Mouse (Mus musculus): ENCODE results near the gene Chic2.

The Chic2 gene

DNA sequence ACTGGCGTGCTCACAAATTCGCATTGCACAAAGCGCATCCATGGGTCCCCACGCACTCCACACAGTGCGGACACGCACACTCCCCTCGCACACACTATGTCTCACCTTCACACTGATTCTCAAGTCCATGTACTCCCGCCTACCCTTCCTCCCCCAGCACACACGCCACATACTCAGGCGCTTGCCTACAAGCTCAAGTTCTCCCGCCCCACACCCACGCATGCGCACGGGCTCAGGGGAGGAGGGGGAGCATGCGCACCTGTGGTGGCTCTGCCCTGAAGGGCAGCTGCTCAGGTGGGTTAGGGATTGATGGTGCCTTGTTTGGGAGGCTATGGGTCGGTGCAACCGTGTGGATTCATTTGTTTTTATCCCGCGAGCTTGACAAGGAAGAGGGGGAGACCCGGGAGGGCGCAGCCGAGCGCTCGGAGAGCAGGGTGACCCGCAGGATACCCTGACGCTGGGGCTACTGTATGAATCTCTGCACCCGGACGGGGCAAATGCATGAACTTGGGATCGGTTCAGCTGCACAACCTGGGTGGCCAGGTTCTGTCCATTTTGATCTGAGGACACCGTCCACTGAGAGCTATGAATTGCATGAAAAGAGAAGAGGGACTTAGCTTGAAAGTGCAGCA lies 22.7 kb upstream of the Chic2 start:
- peak in 1 of 2 experiments; percentile 42 for DNase-seq (ENCODE audit: low spot score in 2 of 2)

DNA sequence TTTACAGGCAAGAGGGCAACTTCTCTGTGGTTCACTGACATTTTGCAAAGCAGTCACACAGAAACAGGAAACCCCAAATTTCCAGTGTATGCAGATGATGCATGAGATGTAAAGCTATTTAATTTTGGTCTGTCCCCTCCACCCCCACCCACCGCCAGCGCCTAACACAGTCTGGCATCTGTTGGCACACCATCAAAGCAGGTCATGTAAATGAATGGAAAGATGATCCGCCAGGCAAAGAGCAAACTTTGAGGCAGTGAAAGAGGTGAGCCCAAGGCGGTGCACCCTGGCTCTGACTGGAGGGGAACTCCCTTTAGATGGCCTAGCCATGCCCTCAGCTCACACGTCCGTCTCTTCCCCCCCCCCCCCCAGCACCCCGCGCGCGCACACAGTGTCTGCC lies 22.1 kb upstream of the Chic2 start:
- no peak for DNase-seq (ENCODE audit: low spot score in 2 of 2)

DNA sequence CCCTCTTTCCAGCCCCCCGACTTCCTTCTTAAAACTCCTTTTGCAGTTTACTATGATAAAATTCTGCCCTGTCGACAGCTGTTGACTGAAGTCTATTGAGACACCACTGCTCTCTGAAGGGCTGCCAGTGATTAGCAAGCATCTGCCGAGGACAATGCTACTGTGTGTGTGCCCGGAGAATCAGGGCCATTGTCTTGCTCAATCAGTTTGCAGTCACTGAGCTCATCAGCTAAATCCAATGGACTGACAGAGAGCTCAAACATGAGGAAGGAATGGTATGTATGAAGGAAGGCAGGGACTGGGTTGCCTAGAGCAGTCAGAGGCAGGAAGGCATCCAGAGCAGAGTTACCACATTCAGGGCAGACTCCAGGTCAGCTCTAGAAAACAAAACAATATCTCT lies 18.6 kb upstream of the Chic2 start:
- no peak for DNase-seq (ENCODE audit: low spot score in 2 of 2)

DNA sequence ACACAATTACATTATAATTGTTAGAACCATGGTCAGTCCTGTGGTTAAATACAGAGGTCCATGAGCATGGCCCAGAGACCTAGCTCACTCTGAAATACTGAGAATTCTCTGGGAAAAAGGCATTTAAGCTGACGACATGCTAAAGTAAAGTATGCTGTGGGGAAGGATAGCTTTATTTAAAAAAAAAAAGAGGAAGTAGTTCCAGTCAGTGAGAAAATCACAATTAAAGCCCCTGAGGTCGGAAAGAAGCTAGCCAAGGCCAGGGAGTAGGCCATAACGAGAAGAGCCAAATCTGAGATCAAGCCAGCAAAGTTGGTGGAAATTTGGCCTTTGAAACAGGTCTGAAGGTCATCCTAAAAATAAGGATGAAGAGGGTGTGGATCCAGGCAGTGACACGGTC lies 6.5 kb upstream of the Chic2 start:
- DNase-seq (ENCODE audit: low spot score in 2 of 2), result no peak

DNA sequence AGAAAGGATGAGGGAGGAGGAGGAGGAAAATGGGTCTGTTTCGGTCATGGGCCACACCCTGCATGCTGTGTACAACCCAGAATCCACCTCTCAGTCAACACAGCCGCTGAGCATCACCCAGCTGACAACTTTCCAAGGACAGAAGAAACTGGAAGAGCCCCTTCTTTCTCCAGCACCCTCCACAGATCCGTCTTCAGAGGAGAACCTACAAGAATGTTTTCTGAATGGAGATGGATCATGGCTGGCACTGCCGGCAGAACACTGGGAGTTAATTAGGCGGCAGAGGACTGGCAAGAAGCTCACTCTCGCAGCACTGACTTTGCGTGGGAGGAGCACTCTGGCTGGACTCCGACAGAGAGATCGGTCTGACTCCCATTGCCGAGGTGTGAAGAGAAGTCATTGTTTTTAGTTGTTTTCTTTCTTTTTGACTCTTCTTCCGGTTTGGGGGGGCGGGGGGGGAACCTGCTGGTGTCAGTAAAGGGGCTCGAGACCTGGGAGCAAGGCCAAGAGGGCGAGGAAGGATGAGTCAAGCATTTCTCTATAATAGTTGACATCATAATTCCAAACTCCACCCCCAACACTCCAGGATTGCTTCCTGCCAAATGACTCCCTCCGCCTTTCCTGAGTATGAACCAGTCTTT lies 2.2 kb upstream of the Chic2 start:
- peak; percentile 28 to 50 for DNase-seq (ENCODE audit: low spot score in 2 of 2)

DNA sequence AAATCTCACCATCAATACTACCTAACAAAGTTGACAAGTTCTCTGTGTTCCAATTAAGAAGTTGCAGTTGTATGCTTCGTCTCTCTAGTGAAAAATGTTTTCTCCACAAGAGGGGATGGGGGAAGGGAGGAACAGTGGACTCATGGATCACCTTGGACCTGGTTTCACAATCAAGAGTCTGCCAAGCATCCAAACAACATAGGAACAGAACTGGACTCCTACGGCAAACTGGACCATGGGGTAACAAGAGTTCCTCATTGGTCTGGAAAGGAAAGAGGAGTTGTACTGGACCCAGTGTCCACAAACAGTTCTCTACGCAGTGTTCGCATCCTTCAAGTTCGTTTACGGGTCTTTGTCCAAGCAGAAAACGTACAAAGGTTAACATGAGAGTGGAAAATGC lies 797 bp upstream of the Chic2 start:
- peak in 1 of 2 experiments; percentile 10 for DNase-seq (ENCODE audit: low spot score in 2 of 2)

DNA sequence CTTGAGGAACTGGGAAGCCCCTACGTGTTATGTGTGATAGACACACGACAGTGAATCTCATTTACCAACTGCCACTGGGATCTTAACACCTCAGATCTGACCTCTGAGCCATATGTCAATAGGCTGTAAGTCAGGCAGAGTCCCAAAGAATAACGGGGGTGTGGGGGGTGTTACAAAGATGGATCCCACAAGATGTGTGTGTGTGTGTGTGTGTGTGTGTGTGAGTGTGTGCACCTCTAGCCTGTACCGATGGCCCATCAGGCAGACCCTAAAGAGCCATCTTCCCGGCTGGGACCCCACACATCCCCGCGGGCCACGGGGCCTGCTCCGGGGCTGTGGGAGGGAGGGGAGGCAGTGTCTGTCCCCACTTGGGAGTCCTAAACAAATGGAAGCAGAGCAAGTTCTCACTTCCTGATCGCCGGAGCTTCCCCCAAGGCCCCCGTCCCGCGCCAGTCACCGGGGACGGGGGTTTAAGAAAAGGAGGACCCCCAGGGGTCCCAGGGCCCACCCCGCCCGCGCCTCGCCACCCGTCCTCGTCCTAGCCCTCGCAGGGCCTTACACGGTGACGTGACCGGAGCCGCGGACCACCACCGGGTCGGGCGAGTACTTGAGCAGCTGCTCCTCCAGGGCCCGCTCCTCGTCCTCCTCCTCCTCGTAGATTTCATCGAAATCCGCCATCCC lies 813 bp downstream of the Chic2 start:
- DNase-seq (ENCODE audit: low spot score in 2 of 2), result peak in 1 of 2 experiments; percentile 23

DNA sequence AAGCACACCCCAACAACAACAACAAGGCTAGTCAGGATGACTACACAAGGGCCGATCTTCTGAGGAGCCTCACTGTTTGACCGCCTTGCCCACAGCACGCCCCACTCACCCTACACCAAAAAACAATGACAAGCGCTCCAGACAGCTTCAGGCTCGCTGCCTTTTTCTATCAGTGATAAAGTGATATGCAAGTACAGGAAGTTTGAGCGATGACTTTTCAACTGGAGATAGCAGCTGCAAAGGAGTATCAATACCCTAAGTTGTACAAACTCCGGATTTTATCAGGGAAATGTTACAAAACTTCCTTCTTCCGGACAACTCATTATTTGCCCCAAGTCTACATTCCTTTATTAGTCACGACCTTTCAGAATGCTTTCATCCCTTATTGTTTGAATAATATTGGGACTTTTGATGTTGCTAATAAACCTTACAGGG lies 1.5 kb downstream of the Chic2 start:
- no peak for DNase-seq (ENCODE audit: low spot score in 2 of 2)

DNA sequence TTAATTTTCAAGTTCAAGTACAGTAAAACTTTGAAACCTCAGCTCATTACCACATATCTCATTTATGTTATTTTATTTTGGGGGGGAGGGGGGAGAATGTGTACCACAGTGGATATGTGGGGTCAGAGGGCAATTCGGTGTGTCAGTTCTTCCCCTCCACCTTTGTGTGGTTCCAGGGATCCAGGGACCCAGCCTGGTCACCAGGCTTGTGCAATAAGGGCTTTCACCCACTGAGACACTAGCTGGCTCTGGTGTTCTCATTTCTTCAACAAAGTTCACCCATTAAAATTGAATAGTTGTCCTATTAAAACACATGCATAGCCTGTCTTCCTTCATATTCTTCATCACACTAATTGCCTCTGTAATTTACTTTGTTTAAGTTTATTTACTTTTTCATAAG lies 5.3 kb downstream of the Chic2 start:
- no peak for DNase-seq (ENCODE audit: low spot score in 2 of 2)

DNA sequence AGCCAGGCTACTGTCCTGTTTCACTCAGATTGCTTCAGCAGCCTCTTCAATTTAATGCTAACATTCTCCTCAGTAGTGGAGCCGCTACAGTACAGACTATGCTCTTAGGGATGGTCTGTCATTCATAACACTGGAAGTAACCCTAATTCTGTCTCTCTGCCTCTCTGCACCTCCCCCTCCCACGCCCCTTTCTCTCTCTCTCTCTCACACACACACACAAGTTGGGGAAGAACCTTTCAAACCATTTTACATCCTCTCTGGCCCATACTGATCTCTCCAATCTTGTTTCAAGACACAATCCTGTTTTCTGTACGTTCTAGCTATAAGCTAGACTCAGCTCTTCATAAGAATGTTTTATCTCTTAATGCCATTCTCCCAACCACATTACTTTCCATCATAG lies 9.1 kb downstream of the Chic2 start:
- no peak for DNase-seq (ENCODE audit: low spot score in 2 of 2)

DNA sequence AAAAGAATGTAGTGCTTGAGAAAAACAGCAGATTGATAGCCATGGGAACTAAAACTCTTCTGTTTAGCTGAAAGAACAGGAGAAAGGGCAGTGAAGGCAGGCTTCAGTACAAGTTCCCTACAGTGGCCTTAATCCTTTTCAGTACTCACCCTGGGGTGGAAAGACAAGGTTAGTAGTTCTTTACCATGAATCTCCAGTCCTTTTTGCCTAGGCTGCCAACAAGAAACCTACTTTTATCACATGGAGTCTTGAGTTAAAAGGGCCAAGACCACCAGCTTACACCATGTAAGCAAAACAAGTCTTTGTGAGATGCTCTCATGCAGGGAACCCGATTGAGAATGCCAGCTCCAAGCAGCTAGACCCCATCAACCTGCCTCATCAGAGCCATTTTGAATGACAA lies 29.8 kb downstream of the Chic2 start:
- DNase-seq (ENCODE audit: low spot score in 2 of 2), result no peak

DNA sequence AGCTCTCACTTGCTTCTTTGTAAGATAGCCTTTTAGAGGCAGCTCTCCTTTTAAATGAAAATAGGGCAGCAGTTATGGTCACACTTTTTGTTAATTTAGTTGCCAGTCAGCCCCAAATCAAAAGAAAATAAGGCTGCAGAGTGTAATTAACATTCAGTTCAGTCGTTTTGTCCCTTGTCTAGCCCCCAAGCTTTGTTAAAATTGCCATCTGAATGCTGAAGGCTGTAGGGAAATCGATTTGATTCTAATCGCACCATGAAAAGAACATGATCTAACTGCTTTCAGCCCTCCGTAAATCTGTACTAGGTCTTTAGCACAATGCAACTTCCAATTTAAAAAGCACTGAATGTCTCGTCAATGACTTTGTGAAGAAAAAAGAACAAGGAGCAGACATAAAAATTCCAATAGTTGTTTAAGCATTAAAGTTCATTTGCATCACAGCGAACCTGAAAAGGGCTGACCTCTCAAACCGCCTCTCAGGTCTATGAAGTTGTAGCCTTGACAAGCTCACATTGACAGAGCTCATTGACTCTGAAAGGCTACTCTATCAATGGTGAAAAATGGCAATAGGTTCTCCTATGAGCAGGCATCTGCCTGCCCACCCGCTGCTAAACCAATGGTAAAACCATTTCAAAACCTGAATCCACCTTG lies 31.7 kb downstream of the Chic2 start:
- DNase-seq (ENCODE audit: low spot score in 2 of 2), result no peak

DNA sequence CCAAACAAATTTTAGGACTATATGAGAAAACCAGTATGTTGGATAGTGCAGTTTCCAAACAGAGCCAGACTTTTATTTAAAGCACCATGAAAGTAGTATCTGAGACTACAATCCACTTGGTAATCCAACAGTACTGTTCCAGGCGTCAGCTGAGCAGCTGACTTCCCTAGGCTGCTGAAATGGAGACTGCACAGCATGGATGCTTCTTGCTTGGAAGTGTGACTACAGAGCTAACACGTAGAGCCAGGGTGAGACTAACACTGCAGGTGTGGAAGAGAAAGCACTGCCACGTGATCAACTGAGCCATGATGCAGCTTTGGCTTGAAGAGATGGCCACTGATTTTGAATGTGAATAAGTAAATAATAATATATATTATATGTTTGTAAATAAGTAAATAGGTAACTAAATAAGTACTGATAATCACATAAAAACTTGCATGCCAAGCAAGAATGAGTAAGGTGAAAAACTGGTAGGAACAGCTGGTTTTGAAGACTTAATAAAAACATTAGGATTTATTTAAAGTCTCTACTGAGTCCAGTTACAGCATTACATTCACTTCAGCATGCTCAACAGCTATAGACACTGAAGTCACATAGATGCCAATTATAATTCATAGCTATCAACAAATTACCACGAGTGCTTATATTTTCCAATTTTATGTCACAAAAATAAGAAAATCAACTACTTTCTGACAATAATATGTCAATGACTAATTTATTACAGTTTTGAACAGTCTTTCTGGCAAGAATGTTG lies 32.4 kb downstream of the Chic2 start:
- DNase-seq (ENCODE audit: low spot score in 2 of 2), result no peak

DNA sequence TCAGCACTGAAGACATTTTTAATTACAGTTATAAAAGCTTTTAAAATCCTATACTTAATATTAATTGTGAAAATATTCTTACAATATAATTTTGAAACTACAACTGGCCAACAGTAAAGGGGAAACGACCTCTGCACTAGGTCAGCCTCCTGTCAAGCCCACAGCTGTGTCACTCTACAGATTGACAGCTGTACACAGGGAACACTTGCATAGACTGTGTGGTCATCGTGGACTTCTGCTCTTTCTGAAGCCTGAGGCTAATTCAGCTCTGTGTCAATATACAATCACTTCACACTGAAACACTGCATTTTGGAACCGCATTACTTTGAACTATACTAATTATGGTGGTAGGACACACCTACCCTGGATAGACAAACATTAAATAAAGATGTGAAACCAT lies 39.8 kb downstream of the Chic2 start:
- DNase-seq (ENCODE audit: low spot score in 2 of 2), result no peak

DNA sequence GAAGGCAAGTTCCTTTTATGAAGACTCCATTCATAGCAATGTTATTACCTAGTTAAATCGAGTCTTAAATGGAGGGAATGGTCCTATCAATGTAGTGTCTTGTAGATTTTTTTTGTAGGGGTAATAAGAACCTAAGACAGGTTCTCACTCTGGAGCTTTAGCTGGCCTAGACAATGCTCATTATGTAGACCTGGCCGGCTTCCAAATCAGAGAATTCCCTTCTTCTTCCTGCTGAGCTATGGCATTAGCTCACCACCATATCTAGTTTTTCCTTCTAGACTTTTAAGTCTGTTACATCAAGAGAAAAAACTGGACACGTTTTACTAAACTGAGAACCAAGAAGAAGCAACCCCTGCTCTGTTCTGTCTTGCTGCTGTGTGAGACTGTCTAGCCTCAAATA lies 42.5 kb downstream of the Chic2 start:
- DNase-seq (ENCODE audit: low spot score in 2 of 2), result no peak

DNA sequence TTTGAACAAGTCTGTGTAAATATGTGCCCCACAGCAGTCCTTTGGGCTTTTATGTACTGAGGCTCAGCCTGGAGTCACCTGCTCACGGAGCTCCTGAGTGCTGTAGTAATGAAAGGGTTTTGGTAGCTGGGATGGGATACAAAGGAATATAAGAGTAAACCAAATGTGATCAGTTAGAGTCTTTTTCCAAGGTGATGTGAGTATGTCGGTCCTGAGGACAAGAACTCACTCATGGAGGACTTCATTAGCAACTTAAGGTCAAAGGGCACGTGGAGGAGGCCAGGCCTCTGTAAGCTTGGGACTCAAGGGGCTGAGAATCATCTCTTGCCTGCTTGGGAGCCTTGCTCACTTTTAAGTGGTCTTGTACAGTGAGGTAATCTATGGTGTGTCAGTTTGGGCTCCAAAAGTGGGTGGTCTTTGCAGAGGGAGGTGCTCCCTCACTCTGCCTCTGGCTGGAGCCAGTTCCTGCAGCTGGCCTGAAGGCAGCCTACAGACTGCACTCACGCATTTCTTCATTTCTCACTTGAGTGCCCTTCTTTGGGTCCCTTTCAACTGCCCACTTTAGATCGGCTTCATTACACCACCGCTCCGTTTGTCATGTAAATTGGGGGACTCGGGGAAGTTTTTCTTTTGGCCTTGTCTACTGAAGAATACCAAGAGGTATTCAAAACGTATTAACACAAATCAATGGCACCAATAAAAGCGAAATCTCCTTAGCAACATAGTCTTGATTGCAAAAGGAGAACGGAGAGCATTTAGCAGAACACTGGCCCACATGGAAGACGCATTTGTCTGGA lies 45.7 kb downstream of the Chic2 start:
- no peak for DNase-seq (ENCODE audit: low spot score in 2 of 2)

DNA sequence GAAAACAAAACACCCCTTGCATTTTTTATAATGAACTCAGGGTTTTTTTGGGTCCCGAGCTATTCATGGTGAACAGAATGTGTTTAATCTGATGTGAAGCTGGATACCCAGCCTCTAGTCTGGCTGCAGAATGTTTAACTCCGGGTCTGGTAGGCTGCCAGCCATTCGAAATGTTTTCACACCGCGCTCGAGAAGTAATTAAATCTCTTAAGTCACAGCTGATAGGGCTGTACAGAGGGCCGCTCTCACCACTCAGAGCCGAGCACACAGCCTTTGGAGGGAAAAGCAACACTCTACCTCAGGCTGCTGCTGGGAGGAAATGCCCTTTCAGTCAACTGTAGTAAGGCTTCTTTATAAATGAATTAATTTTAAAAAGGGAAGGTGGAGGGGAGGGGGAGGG lies 49.6 kb downstream of the Chic2 start:
- no peak for DNase-seq (ENCODE audit: low spot score in 2 of 2)

DNA sequence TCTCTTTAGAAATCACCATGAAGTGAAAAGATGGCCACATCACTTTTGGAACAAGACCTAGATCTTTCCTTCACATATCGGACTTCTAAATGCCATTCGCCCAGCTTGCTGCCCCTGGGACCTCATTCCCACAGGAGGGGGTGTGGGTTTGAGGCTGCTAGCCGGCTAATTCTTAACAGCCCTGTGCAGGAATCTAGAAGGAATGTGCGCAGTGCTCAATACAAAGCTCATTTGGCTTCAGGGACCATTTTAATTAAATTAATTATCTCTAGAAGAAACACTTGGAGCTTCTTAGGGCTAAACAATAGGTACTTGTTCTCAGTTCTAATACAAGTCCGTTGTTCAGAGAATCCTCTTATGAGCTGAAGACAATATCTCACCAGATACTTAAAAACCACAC lies 60.5 kb downstream of the Chic2 start:
- no peak for DNase-seq (ENCODE audit: low spot score in 2 of 2)

DNA sequence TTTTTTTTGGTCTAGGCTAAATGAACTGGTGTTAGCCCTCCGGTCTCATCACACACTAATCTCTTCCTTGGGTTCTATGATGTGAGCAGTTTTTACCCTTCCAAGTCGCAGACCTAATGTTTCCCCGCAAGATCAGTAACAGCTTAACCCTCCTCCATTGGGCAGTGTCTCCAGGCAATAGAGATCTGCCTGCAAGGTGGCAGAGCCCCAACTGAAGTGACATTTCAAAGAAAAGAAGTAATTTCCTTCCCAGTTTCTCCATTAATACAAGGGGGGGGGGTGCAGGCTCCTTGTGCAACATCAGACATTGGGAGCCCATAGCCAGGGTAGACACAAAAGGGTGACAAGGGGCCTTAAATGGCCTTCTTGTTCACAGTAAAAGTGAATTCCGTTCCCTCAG lies 64.0 kb downstream of the Chic2 start:
- no peak for DNase-seq (ENCODE audit: low spot score in 2 of 2)

DNA sequence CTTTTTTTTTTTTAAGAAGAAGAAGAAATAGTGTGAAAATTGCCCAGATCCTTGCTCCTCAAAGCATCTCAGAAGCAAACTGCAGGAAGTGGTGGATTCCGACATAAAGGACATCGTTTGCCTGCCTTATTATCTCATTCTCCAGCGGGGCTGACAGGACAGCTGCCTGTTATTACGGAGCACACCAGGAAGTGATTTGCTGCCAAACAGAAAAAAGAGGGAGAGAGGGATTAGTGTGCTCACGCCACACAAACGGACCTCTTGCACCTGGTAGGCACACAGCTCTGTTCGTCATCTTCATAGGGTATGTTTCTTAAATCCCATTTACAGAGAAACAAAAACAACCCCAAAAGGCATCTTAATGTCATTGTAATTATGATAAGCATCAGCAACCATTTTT lies 64.4 kb downstream of the Chic2 start:
- DNase-seq (ENCODE audit: low spot score in 2 of 2), result no peak

DNA sequence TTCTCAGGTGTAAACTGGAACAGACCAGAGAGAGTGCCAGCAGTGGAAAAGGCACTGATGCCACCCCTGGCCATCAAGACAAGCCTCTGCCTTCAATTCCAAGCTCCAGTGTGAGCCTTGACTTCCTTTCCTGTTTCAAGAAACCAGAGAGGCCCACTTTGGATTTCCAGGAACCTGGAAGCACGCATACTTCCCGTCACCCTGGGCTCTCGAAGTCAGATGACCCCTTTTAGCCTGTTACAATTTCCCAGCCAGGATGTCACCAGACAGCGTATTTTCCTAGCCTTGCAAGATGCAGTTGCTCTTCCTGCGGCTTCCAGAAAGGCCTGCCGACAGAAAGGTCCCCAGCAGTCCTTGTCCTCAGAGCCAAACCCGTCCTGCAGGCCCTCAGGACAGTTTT lies 65.0 kb downstream of the Chic2 start:
- DNase-seq (ENCODE audit: low spot score in 2 of 2), result no peak
